Mouse (Mus musculus) olfactory bulb, adult 2 months (tissue): Measurements from ENCODE around the gene Casq2. TPM values are rescaled to one million over a fixed set of nuclear protein-coding genes. Genes with fewer than 3 reads are reported as not detected.
"Not testable (repeated sequence)": the region's sequence is repeated elsewhere in the genome, so short reads cannot be mapped to it uniquely, and the experiment has no call there.

ENCODE experiments used
- H3K27ac ChIP-seq: fragments of 200-500 bp; 2 replicates; pipeline ENCODE4 v1.5.1; 2012; ENCODE audit warnings: low read depth, low read length; ENCODE audit not compliant: insufficient read depth
- H3K4me1 ChIP-seq: fragments of 200-500 bp; 2 replicates; pipeline ENCODE4 v1.6.1; 2012; ENCODE audit warnings: low read length; ENCODE audit not compliant: control insufficient read depth, insufficient read depth
- H3K4me3 ChIP-seq: fragments of 200-500 bp; 2 replicates; pipeline ENCODE4 v1.5.1; 2012; ENCODE audit warnings: mild to moderate bottlenecking, low read depth, low read length, moderate library complexity; ENCODE audit not compliant: insufficient read depth
- CTCF ChIP-seq: fragments of 200-500 bp; IDR thresholded peaks from 2 replicates; pipeline ENCODE4 v1.5.1; 2012; ENCODE audit warnings: low read depth, mild to moderate bottlenecking, low read length, moderate library complexity; ENCODE audit not compliant: insufficient read depth
- POLR2A ChIP-seq: fragments of 200-500 bp; IDR thresholded peaks from 2 replicates; pipeline ENCODE4 v1.6.1; 2012; ENCODE audit warnings: mild to moderate bottlenecking, low read depth, low read length, moderate library complexity; ENCODE audit not compliant: insufficient read depth
- WGBS: fragments of 180-500 bp; shearing (Covaris S2); methylation state at CpG from one replicate; pipeline ENCODE4 v1.1.7; 2018; 5-methylcytosine and 5-hydroxymethylcytosine counted together
- polyA plus RNA-seq: library from polyadenylated mRNA; stranded (reverse); fragments of >200 nt; gene quantifications from 2 replicates; pipeline ENCODE4 v1.2.4, GENCODE M21; 2012; ENCODE audit warnings: low replicate concordance; ENCODE audit not compliant: missing spikeins, insufficient read depth, insufficient read length

Gene Casq2
- polyA plus RNA-seq, 1 experiment: not detected

DNA sequence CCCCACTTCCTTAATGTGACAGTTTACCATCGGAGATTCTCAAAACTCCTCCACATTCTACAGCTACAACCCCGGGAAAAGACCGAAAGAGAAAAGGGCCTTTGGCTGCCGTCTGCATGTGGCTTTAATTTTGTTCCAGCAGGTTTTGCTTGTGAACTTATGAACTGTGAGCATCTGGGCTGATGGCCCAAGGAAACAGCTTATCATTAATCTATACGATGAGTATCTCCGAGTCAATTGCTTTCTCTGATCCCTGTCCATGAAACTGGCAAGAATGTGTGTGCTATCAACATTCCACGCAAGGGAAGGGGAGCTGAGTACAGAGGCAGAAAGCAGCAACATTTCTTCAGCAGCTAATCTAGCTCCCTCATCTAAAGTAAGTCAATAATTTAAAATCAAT, 63.7 kb downstream of the Casq2 start:
- Histone ChIP-seq H3K4me3 (no peak overlapping the region), H3K4me1 (0 out of 2 replicates have a peak, but pooled peaks cover 7% of the 10 kb centered on the region), H3K27ac (no peak overlapping the region)
- TF ChIP-seq CTCF (no peak), POLR2A (no peak)
- 88% methylated on average over 7 of the region's 7 CpGs for WGBS

- Histone ChIP-seq H3K4me1 (0 out of 2 replicates have a peak, but pooled peaks cover 3% of the 10 kb centered on the region), H3K4me3 (no peak overlapping the region), H3K27ac (no peak overlapping the region)
- no peak for TF ChIP-seq CTCF
- TF ChIP-seq POLR2A: no peak
- WGBS: 81% methylated on average over 4 of the region's 4 CpGs
These were observed 65.6 kb downstream of the Casq2 start for GRCm38 (mm10) chr3:102151850-102152249.

DNA sequence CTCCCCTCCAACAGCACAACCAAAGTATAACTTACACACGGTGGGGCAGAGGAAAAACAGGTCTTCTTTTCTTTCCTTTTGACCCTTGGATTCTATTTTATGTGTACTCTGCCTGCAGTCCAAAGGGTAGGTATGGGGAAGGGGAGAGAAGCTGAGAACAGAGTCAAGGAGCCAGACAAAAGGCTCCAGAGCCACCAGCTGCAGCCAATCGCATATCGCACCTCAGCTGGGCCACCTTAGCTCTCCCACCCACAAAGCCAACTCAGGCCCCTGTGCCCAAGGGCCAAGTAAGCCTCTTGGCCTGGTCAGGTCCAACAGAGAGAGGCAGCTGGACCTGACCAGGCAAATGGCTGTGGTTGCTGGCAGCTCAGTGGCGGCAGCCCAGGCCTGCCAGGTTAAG, 66.3 kb downstream of the Casq2 start:
- TF ChIP-seq CTCF (no peak), POLR2A (no peak)
- no peak overlapping the region for H3K4me3 ChIP-seq
- 86% methylated on average over 4 of the region's 4 CpGs for WGBS
- H3K4me1 ChIP-seq: no peaks in the 10 kb centered on the region
- H3K27ac ChIP-seq: no peak overlapping the region

GRCm38 (mm10) chr3:102152872-102153271, 66.7 kb downstream of the Casq2 start:
- Histone ChIP-seq H3K4me3 (no peak overlapping the region), H3K27ac (no peak overlapping the region), H3K4me1 (no peaks in the 10 kb centered on the region)
- 49% methylated on average over 4 of the region's 4 CpGs for WGBS
- TF ChIP-seq POLR2A (no peak), CTCF (no peak)

GRCm38 (mm10) chr3:102154107-102154506, 67.9 kb downstream of the Casq2 start:
- Histone ChIP-seq H3K4me3 (no peak overlapping the region), H3K27ac (no peak overlapping the region), H3K4me1 (peaks cover 6% of the 10 kb centered on the region; the same call in 1 of the 2 replicates)
- TF ChIP-seq POLR2A (no peak), CTCF (no peak)
- WGBS: 89% methylated on average over 7 of the region's 7 CpGs

GRCm38 (mm10) chr3:102156737-102157136, 70.5 kb downstream of the Casq2 start:
- WGBS: 91% methylated on average over 7 of the region's 7 CpGs
- TF ChIP-seq POLR2A: no peak
- TF ChIP-seq CTCF: no peak
- no peak overlapping the region for H3K27ac ChIP-seq
- H3K4me3 ChIP-seq: no peak overlapping the region
- peaks cover 11% of the 10 kb centered on the region for H3K4me1 ChIP-seq

DNA sequence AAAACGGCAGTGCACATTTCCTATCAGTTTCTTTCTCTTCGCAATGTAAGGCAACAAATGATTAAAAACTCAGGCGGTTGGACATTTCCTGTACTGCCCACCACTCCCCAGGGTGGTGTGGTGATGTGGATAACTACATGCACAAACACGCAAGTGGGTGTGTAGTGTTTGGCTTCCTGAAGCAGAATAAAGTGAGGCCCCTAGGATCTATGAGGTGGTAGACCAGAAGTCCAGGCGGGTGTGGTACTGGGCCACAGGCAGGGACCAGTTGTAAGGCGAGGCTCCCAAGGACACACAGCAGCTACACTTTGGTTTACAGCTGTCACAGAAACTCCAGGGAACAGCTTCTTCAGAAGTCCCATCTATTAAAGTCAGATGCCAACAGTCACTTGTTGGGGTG, 71.4 kb downstream of the Casq2 start:
- H3K4me1 ChIP-seq: peaks cover 11% of the 10 kb centered on the region
- H3K4me3 ChIP-seq: no peak overlapping the region
- WGBS: 94% methylated on average over 6 of the region's 6 CpGs
- TF ChIP-seq POLR2A (no peak), CTCF (no peak)
- H3K27ac ChIP-seq: no peak overlapping the region

- TF ChIP-seq CTCF: no peak
- Histone ChIP-seq H3K4me1 (peaks cover 11% of the 10 kb centered on the region), H3K4me3 (no peak overlapping the region), H3K27ac (no peak overlapping the region)
- WGBS: 66% methylated on average over 14 of the region's 14 CpGs
These were observed 72.7 kb downstream of the Casq2 start for GRCm38 (mm10) chr3:102158759-102159422.

DNA sequence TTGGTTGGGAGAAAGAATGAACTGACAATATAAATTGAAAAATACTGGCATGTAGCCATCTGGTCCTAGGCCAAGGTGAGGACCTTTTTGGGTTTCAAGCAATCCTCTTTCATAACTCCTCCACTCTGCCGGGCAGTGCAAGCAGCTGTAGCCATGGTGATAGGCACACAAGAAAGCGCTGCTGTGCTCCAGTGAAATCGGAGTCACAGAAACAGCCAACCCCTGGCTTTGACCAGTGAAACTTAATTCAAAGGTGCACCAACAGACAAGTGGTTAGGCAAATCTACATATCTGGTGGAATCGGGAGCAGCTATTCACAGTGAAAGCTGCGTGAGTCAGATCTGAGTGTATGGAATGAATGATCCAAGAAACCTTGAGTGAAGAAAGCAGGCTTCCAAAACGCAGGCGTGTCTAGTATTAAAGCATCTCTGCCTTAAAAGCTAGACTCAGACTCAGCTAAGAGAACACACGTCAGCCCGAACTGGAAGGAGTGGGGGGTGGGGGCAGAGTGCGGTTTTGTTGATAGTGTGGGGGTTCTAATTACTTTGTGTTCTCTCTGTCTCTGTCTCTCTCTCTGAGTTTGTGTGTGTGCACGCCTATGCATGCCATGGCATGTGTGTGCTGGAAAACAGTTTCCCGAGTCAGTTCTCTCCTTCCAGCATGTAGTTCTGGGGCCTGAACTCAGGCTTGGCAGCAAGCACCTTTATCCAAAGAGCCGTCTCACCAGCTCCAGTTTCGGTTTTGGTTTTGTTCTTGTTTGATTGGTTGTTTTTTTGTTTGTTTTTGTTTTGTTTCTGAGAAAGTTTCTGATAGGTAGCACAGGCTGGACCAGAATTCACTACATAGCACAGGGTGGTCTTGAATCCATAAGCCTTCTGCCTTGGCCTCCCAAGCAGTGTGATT, 73.5 kb downstream of the Casq2 start:
- Histone ChIP-seq H3K4me1 (peaks cover 11% of the 10 kb centered on the region), H3K4me3 (no peak overlapping the region), H3K27ac (no peak overlapping the region)
- WGBS: 35% methylated on average over 14 of the region's 14 CpGs
- no peak for TF ChIP-seq POLR2A
- no peak for TF ChIP-seq CTCF

DNA sequence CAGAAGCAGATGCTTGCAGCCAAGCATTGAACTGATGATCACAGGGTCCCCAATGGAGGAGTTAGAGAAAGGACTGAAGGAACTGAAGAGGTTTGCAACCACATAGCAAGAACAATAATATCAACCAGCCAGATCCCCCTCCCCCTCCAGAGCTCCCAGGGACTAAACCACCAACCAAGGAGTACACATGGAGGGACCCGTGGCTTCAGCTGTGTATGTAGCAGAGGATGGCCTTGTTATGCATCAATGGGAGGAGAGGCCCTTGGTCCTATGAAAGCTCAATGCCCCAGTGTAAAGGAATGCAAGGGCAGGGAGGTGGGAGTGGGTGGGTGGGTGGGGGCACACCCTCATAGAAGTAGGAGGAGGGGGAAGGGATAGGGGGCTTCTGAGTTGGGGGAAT, 77.6 kb downstream of the Casq2 start:
- not testable (repeated sequence) for H3K27ac ChIP-seq, H3K4me3 ChIP-seq, H3K4me1 ChIP-seq
- 96% methylated on average over 1 of the region's 1 CpGs for WGBS
